Mouse (Mus musculus): ENCODE data around the gene Exoc6. TPM values are rescaled to one million over a fixed set of nuclear protein-coding genes. Genes with fewer than 3 reads are reported as not detected.

Gene Exoc6
- total and polyA plus RNA-seq, 3 experiments = 30.2 to 41.2 TPM; not detected in 1

- H3K9me3 ChIP-seq (replicated peaks; ENCODE audit: insufficient read depth, low read length) = no peaks in the 10 kb centered on the region
Observed at GRCm38 (mm10) chr19:37540201-37540600, 10.0 kb upstream of the Exoc6 start.

GRCm38 (mm10) chr19:37543537-37544326 lies 6.5 kb upstream of the Exoc6 start:
- Histone ChIP-seq H3K9me3 (replicated peaks; ENCODE audit: insufficient read depth, low read length) (no peaks in the 10 kb centered on the region), H3K36me3 (ENCODE audit: control insufficient read depth in 1 of 2, insufficient read depth in 2 of 2, low read length in 2 of 2) (no peaks in the 10 kb centered on the region), H3K27me3 (ENCODE audit: control insufficient read depth in 1 of 2, insufficient read depth in 2 of 2, low read length in 2 of 2) (no peaks in the 10 kb centered on the region), H3K4me3 (ENCODE audit: control insufficient read depth in 1 of 2, insufficient read depth in 1 of 2, low read depth in 2 of 2, low read length in 2 of 2) (peak overlapping the region; percentile 35 to 46), H3K27ac (ENCODE audit: control insufficient read depth, low read depth, low read length) (no peak overlapping the region), H3K9ac (ENCODE audit: control insufficient read depth, low read depth, low read length, poor library complexity, severe bottlenecking) (peak overlapping the region; percentile 50), H3K4me1 (ENCODE audit: control insufficient read depth in 1 of 2, insufficient read depth in 2 of 2, low read length in 2 of 2) (peaks cover 0 to 12% of the 10 kb centered on the region in 2 experiments; a peak in 2 of 4 replicates), H3K79me2 (ENCODE audit: control insufficient read depth, insufficient read depth, low read length, poor library complexity) (no peaks in the 10 kb centered on the region)
- peak; percentile 86 for DNase-seq (ENCODE audit: low read depth, low spot score)
- TF ChIP-seq USF2 (IDR thresholded peaks at IDR 0.05; ENCODE audit: borderline replicate concordance in 1 of 2, insufficient read depth in 1 of 2, low read depth in 1 of 2, low read length in 2 of 2) = no peak
- no peak for TF ChIP-seq KAT2A (conservative IDR thresholded peaks at IDR 0.05; ENCODE audit: low read depth, low read length)
- no peak for TF ChIP-seq MAX (IDR thresholded peaks at IDR 0.05; ENCODE audit: low read length)
- peak; percentile 57 for TF ChIP-seq SMC3 (IDR thresholded peaks at IDR 0.05; ENCODE audit: low read depth, low read length)
- TF ChIP-seq NELFE (IDR thresholded peaks at IDR 0.05; ENCODE audit: low read depth, low read length) = no peak
- TF ChIP-seq POLR2AphosphoS5 (IDR thresholded peaks at IDR 0.05; ENCODE audit: borderline replicate concordance, low read depth, low read length) = no peak
- no peak for TF ChIP-seq JUND (IDR thresholded peaks at IDR 0.05; ENCODE audit: low read depth, low read length)
- TF ChIP-seq CHD1 (IDR thresholded peaks at IDR 0.05; ENCODE audit: low read depth, low read length) = no peak
- TF ChIP-seq MYC (IDR thresholded peaks at IDR 0.05; ENCODE audit: low read depth, low read length) = no peak
- peak; percentile 32 for TF ChIP-seq ZC3H11A (IDR thresholded peaks at IDR 0.05; ENCODE audit: low read depth, low read length)
- TF ChIP-seq ETS1 (IDR thresholded peaks at IDR 0.05; ENCODE audit: low read depth, low read length) = peak; percentile 67
- no peak for TF ChIP-seq MAFK (IDR thresholded peaks at IDR 0.05; ENCODE audit: borderline replicate concordance, low read depth, low read length)
- TF ChIP-seq MEF2A (IDR thresholded peaks at IDR 0.05; ENCODE audit: extremely low read depth, insufficient replicate concordance, low read depth, low read length, poor library complexity, severe bottlenecking) = no peak
- TF ChIP-seq SIN3A (IDR thresholded peaks at IDR 0.05; ENCODE audit: low read length) = peak; percentile 65
- no peak for TF ChIP-seq USF1 (IDR thresholded peaks at IDR 0.05; ENCODE audit: low read depth, low read length)
- TF ChIP-seq GABPA (IDR thresholded peaks at IDR 0.05; ENCODE audit: low read depth, low read length) = no peak
- TF ChIP-seq CTCF (IDR thresholded peaks at IDR 0.05 in 2 of 3, conservative IDR thresholded peaks at IDR 0.05 in 1 of 3; ENCODE audit: control insufficient read depth in 1 of 3, insufficient read depth in 1 of 3, low read depth in 2 of 3, low read length in 3 of 3, poor library complexity in 1 of 3, severe bottlenecking in 1 of 3) = peak; percentile 64 to 77 (median 67)
- TF ChIP-seq ELF1 (IDR thresholded peaks at IDR 0.05; ENCODE audit: low read depth, low read length) = no peak
- 0 out of 2 replicates have a peak, but pooled peaks have one; percentile 5 for TF ChIP-seq TCF12 (IDR thresholded peaks at IDR 0.05; ENCODE audit: low read depth, low read length)
- no peak for TF ChIP-seq EP300 (IDR thresholded peaks at IDR 0.05; ENCODE audit: low read depth in 1 of 2, low read length in 2 of 2)
- TF ChIP-seq HCFC1 (IDR thresholded peaks at IDR 0.05; ENCODE audit: low read depth, low read length) = no peak
- no peak for TF ChIP-seq BHLHE40 (IDR thresholded peaks at IDR 0.05; ENCODE audit: borderline replicate concordance, low read depth, low read length)

More at GRCm38 (mm10) chr19:37540201-37540600, 10.0 kb upstream of the Exoc6 start:
- H3K36me3 ChIP-seq (ENCODE audit: control insufficient read depth in 1 of 2, insufficient read depth in 2 of 2, low read length in 2 of 2) = peaks cover 0 to 5% of the 10 kb centered on the region in 2 experiments; a peak in 2 of 4 replicates
- H3K4me1 ChIP-seq (ENCODE audit: control insufficient read depth in 1 of 2, insufficient read depth in 2 of 2, low read length in 2 of 2) = peaks cover 5 to 12% of the 10 kb centered on the region in 2 experiments
- H3K27me3 ChIP-seq (ENCODE audit: control insufficient read depth in 1 of 2, insufficient read depth in 2 of 2, low read length in 2 of 2) = no peaks in the 10 kb centered on the region
- H3K4me3 ChIP-seq (ENCODE audit: control insufficient read depth in 1 of 2, insufficient read depth in 1 of 2, low read depth in 2 of 2, low read length in 2 of 2) = no peak overlapping the region
- DNase-seq (ENCODE audit: low read depth, low spot score) = no peak
- TF ChIP-seq NELFE (IDR thresholded peaks at IDR 0.05; ENCODE audit: low read depth, low read length) (no peak), CTCF (IDR thresholded peaks at IDR 0.05 in 2 of 3, conservative IDR thresholded peaks at IDR 0.05 in 1 of 3; ENCODE audit: control insufficient read depth in 1 of 3, insufficient read depth in 1 of 3, low read depth in 2 of 3, low read length in 3 of 3, poor library complexity in 1 of 3, severe bottlenecking in 1 of 3) (no peak), ZMIZ1 (IDR thresholded peaks at IDR 0.05; ENCODE audit: low read depth, low read length) (no peak), MAX (IDR thresholded peaks at IDR 0.05; ENCODE audit: low read length) (no peak), TBP (IDR thresholded peaks at IDR 0.05; ENCODE audit: low read depth, low read length) (no peak), MEF2A (IDR thresholded peaks at IDR 0.05; ENCODE audit: extremely low read depth, insufficient replicate concordance, low read depth, low read length, poor library complexity, severe bottlenecking) (no peak), USF2 (IDR thresholded peaks at IDR 0.05; ENCODE audit: borderline replicate concordance in 1 of 2, insufficient read depth in 1 of 2, low read depth in 1 of 2, low read length in 2 of 2) (no peak), E2F4 (IDR thresholded peaks at IDR 0.05; ENCODE audit: borderline replicate concordance, low read depth, low read length) (no peak), USF1 (IDR thresholded peaks at IDR 0.05; ENCODE audit: low read depth, low read length) (no peak), CHD1 (IDR thresholded peaks at IDR 0.05; ENCODE audit: low read depth, low read length) (no peak), ETS1 (IDR thresholded peaks at IDR 0.05; ENCODE audit: low read depth, low read length) (no peak), MYB (IDR thresholded peaks at IDR 0.05; ENCODE audit: low read depth, low read length) (no peak), JUND (IDR thresholded peaks at IDR 0.05; ENCODE audit: low read depth, low read length) (no peak), UBTF (IDR thresholded peaks at IDR 0.05; ENCODE audit: borderline replicate concordance, insufficient read depth, low read depth, low read length) (no peak), POLR2A (IDR thresholded peaks at IDR 0.05; ENCODE audit: control insufficient read depth in 1 of 2, insufficient read depth in 1 of 2, low read depth in 1 of 2, low read length in 2 of 2, poor library complexity in 1 of 2) (no peak), RAD21 (IDR thresholded peaks at IDR 0.05; ENCODE audit: low read depth, low read length) (no peak), TCF12 (IDR thresholded peaks at IDR 0.05; ENCODE audit: low read depth, low read length) (no peak)
- H3K79me2 ChIP-seq (ENCODE audit: control insufficient read depth, insufficient read depth, low read length, poor library complexity) = no peaks in the 10 kb centered on the region
- no peak overlapping the region for H3K9ac ChIP-seq (ENCODE audit: control insufficient read depth, low read depth, low read length, poor library complexity, severe bottlenecking)
- H3K27ac ChIP-seq (ENCODE audit: control insufficient read depth, low read depth, low read length) = no peak overlapping the region
